Mouse (Mus musculus): ENCODE data around the gene Cadm1. TPM values are rescaled to one million over a fixed set of nuclear protein-coding genes. Genes with fewer than 3 reads are reported as not detected.

Cadm1 gene
- polyA plus RNA-seq, 1 experiment: 1.4 TPM

DNA sequence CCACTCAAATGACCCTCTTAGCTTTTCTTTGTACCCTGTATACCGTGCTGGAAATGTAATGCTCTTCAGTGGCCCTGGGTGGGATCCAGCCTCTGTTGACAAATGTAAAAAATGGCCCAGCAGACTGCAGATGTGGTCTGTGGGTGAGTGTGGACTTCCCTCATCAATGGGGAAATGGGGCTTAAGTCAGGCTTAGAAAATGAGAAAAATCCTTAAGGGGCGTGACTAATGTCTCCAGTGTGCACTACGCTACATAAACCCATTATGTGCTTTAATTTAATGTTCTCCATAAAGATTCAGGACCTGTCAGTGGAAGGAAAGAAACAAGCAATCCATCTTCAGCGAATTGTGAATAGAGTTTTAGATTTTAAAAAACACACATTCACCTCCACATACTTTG lies 40.2 kb downstream of the Cadm1 start:
- WGBS: 83% methylated on average over 4 of the region's 4 CpGs
- Histone ChIP-seq H3K4me1 (ENCODE audit: control insufficient read depth, insufficient read depth, insufficient read length, low read length) (peaks cover 2% of the 10 kb centered on the region; the same call in 1 of the 2 replicates), H3K27ac (ENCODE audit: insufficient read depth, low read depth, low read length) (no peak overlapping the region), H3K27me3 (ENCODE audit: control insufficient read depth, insufficient read depth, low read length) (no peaks in the 10 kb centered on the region), H3K4me3 (ENCODE audit: low read depth, low read length) (no peak overlapping the region), H3K36me3 (ENCODE audit: control insufficient read depth, insufficient read depth, low read length) (no peaks in the 10 kb centered on the region)
- TF ChIP-seq CTCF (IDR thresholded peaks at IDR 0.05; ENCODE audit: extremely low read depth, insufficient read length, insufficient replicate concordance, low read depth, low read length): no peak

DNA sequence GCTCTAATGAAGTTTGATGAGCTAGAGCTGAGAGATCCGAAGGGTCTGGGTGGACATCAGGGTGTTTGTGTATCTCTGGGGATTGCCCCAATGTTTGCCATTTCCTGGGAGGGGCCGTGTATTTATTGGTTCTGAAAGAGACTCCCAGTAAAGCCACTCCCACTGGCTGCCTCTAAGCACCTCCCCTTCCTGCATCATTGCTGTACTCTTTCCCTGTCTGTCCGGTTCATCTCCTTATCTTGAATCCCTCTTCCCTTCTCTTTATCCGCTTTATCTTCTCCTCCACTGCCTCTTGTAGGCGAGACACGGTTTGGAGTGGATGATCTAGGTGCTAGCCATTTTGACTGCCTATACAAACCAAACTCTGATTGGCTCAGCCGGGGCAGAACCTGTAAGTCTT lies 41.5 kb downstream of the Cadm1 start:
- no peak overlapping the region for H3K4me3 ChIP-seq (ENCODE audit: low read depth, low read length)
- H3K4me1 ChIP-seq (ENCODE audit: control insufficient read depth, insufficient read depth, insufficient read length, low read length): peaks cover 2% of the 10 kb centered on the region; the same call in 1 of the 2 replicates
- WGBS: 60% methylated on average over 7 of the region's 7 CpGs
- H3K36me3 ChIP-seq (ENCODE audit: control insufficient read depth, insufficient read depth, low read length): no peaks in the 10 kb centered on the region
- H3K27me3 ChIP-seq (ENCODE audit: control insufficient read depth, insufficient read depth, low read length): no peaks in the 10 kb centered on the region
- H3K27ac ChIP-seq (ENCODE audit: insufficient read depth, low read depth, low read length): no peak overlapping the region
- TF ChIP-seq CTCF (IDR thresholded peaks at IDR 0.05; ENCODE audit: extremely low read depth, insufficient read length, insufficient replicate concordance, low read depth, low read length) (no peak), POLR2A (IDR thresholded peaks at IDR 0.05; ENCODE audit: low read depth, low read length) (no peak)

DNA sequence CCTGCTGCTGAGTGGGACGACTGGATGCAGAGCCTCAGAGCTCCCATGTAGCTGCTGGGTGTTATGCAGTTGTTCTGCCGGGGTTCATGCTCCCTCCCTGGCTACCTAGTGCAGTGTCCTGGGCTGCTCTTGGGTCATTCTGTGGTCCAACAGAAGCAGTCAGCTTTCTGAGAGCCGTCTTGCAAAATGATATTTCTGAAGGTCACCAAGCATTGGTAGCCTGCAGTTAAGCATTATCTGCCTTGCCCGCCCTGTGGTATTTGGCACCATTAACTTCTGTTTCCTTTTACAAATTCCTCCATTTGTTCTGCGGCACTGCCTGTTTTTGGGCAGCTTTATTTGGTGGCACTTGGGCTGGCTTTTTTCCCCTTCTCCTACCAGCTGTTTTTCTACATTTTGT lies 42.2 kb downstream of the Cadm1 start:
- H3K4me3 ChIP-seq (ENCODE audit: low read depth, low read length): no peak overlapping the region
- WGBS: 65% methylated on average over 5 of the region's 5 CpGs
- H3K27me3 ChIP-seq (ENCODE audit: control insufficient read depth, insufficient read depth, low read length): no peaks in the 10 kb centered on the region
- peaks cover 2% of the 10 kb centered on the region; the same call in 1 of the 2 replicates for H3K4me1 ChIP-seq (ENCODE audit: control insufficient read depth, insufficient read depth, insufficient read length, low read length)
- H3K27ac ChIP-seq (ENCODE audit: insufficient read depth, low read depth, low read length): no peak overlapping the region
- H3K36me3 ChIP-seq (ENCODE audit: control insufficient read depth, insufficient read depth, low read length): no peaks in the 10 kb centered on the region
- TF ChIP-seq CTCF (IDR thresholded peaks at IDR 0.05; ENCODE audit: extremely low read depth, insufficient read length, insufficient replicate concordance, low read depth, low read length) (no peak), POLR2A (IDR thresholded peaks at IDR 0.05; ENCODE audit: low read depth, low read length) (no peak)

DNA sequence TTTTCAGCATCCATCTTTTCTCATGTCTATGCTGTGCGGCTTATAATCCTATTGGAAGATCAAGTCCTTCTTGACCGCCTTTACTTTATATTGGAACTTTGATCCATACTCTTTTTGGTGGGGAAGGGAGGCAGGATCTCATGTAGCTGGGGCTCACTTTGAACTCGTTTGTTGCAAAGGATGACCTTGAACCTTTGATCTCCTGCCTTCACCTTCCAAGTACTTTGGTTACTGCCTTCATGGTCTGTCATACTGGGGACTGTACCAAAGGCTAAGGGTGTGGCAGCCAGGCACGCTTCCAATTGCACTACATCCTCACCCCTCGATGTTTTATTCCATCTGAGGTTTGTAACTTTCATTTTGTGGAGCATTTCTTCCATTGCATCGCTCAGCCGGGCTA lies 43.5 kb downstream of the Cadm1 start:
- WGBS: 62% methylated on average over 7 of the region's 7 CpGs
- H3K27me3 ChIP-seq (ENCODE audit: control insufficient read depth, insufficient read depth, low read length): no peaks in the 10 kb centered on the region
- H3K4me3 ChIP-seq (ENCODE audit: low read depth, low read length): no peak overlapping the region
- no peak overlapping the region for H3K27ac ChIP-seq (ENCODE audit: insufficient read depth, low read depth, low read length)
- TF ChIP-seq POLR2A (IDR thresholded peaks at IDR 0.05; ENCODE audit: low read depth, low read length): no peak
- no peak for TF ChIP-seq CTCF (IDR thresholded peaks at IDR 0.05; ENCODE audit: extremely low read depth, insufficient read length, insufficient replicate concordance, low read depth, low read length)
- H3K4me1 ChIP-seq (ENCODE audit: control insufficient read depth, insufficient read depth, insufficient read length, low read length): peaks cover 2% of the 10 kb centered on the region; the same call in 1 of the 2 replicates
- no peaks in the 10 kb centered on the region for H3K36me3 ChIP-seq (ENCODE audit: control insufficient read depth, insufficient read depth, low read length)

DNA sequence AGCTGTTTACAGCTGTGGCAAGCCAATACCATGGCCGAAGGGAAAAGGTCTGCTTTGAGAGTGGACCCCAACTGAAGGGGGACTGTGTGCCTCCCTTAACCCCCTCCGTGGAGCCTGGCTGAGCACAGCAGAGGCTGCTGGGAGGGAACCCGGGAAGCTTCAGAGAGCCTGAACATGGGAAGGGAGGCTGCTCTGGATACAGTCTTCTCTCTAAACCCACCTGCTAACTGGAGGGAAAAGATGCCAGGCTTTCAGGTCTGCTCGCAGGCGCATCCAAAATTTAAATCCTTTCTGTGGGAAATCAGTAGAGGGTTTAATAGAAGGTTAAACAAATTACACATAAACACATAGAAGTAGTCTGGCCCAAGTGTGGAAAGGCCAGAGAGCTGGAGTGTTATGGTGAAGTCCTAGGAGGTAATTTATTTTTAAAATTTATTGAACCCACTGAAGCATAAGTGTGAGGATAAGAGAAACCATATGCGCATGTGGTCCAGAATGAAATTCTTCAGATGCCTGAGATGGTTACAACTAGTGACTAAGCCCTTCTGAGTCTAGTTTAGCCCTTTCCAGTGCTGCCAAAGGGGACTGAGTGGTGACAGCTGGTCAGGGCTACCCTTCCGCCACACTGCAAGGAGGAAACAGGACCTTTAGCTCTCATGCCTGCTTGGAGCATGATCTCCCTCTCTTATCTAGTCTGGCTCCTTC lies 44.9 kb downstream of the Cadm1 start:
- WGBS: 72% methylated on average over 7 of the region's 7 CpGs
- Histone ChIP-seq H3K27me3 (ENCODE audit: control insufficient read depth, insufficient read depth, low read length) (no peaks in the 10 kb centered on the region), H3K27ac (ENCODE audit: insufficient read depth, low read depth, low read length) (no peak overlapping the region), H3K4me3 (ENCODE audit: low read depth, low read length) (no peak overlapping the region), H3K4me1 (ENCODE audit: control insufficient read depth, insufficient read depth, insufficient read length, low read length) (peaks cover 2% of the 10 kb centered on the region; the same call in 1 of the 2 replicates), H3K36me3 (ENCODE audit: control insufficient read depth, insufficient read depth, low read length) (no peaks in the 10 kb centered on the region)
- no peak for TF ChIP-seq POLR2A (IDR thresholded peaks at IDR 0.05; ENCODE audit: low read depth, low read length)
- TF ChIP-seq CTCF (IDR thresholded peaks at IDR 0.05; ENCODE audit: extremely low read depth, insufficient read length, insufficient replicate concordance, low read depth, low read length): no peak

DNA sequence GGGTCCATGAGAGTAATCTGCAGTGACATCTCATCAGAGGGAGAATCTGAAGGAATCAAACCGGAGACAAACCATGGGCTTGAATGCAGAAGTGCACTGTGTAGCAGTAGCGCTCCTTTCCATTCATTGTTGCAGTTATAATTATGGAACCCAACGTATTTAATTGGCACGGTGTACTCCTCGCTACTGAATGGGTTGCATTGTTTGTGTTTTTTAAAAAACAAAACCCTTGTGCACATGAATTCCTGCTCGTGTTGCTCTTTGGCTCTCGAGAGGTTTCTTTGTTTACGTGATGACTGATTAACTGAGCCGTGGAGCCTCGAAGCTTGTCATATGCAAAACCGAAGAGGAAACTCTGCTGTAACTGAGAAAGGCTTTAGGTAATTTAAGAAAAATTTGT lies 45.8 kb downstream of the Cadm1 start:
- H3K4me1 ChIP-seq (ENCODE audit: control insufficient read depth, insufficient read depth, insufficient read length, low read length): peaks cover 2% of the 10 kb centered on the region; the same call in 1 of the 2 replicates
- H3K27me3 ChIP-seq (ENCODE audit: control insufficient read depth, insufficient read depth, low read length): no peaks in the 10 kb centered on the region
- no peaks in the 10 kb centered on the region for H3K36me3 ChIP-seq (ENCODE audit: control insufficient read depth, insufficient read depth, low read length)
- no peak overlapping the region for H3K4me3 ChIP-seq (ENCODE audit: low read depth, low read length)
- 73% methylated on average over 11 of the region's 11 CpGs for WGBS
- no peak overlapping the region for H3K27ac ChIP-seq (ENCODE audit: insufficient read depth, low read depth, low read length)
- no peak for TF ChIP-seq POLR2A (IDR thresholded peaks at IDR 0.05; ENCODE audit: low read depth, low read length)
- TF ChIP-seq CTCF (IDR thresholded peaks at IDR 0.05; ENCODE audit: extremely low read depth, insufficient read length, insufficient replicate concordance, low read depth, low read length): no peak

DNA sequence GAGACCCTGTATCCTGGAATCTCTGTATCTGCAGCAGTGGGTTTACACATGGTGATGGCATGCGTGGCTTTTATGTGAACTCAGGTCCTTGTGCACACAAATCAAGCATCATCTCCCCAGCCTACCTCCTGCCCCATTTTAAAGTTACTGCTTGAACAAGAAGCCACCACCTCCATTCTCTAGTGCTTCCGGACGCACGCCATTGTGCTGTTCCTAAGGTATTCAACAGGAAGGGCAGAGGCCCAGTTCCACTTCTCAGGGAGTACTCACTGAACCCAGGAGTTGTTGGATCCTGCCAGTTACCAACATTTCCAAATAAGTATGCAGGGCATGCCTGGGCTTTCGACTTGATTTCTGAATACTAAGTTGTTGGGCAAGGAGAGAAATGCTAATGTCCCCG lies 49.5 kb downstream of the Cadm1 start:
- WGBS: 91% methylated on average over 6 of the region's 6 CpGs

More for the DNA sequence above, 49.5 kb downstream of the Cadm1 start:
- TF ChIP-seq CTCF (IDR thresholded peaks at IDR 0.05; ENCODE audit: extremely low read depth, insufficient read length, insufficient replicate concordance, low read depth, low read length): no peak
- TF ChIP-seq POLR2A (IDR thresholded peaks at IDR 0.05; ENCODE audit: low read depth, low read length): no peak
- peaks cover 2% of the 10 kb centered on the region; the same call in 1 of the 2 replicates for H3K4me1 ChIP-seq (ENCODE audit: control insufficient read depth, insufficient read depth, insufficient read length, low read length)
- H3K4me3 ChIP-seq (ENCODE audit: low read depth, low read length): no peak overlapping the region
- H3K27ac ChIP-seq (ENCODE audit: insufficient read depth, low read depth, low read length): no peak overlapping the region
- no peaks in the 10 kb centered on the region; the same call in 1 of the 2 replicates for H3K27me3 ChIP-seq (ENCODE audit: control insufficient read depth, insufficient read depth, low read length)
- H3K36me3 ChIP-seq (ENCODE audit: control insufficient read depth, insufficient read depth, low read length): no peaks in the 10 kb centered on the region
